Mouse (Mus musculus): ENCODE results near the gene Smtnl2.

The Smtnl2 gene

DNA sequence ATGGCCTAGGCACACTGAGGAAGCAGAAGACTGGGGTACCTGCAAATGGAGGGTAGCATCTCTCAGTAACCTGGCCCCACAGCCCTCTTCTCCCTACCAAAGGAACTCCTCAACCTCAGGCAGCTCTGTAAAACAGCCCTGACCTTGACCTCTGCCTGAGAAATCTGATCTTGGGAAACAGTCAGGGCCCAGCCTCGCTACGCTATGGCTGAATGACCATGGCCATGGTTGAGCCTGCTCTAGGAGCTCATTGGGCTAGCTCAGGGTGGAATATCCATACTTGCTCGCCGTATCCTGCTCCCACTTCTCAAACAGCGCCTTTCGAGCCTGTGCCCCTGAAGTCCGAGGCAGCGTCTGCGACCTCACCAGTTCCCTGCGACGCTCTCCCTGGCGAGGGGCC lies 10.4 kb downstream of the Smtnl2 start:
- DNase-seq (ENCODE audit: low read depth): no peak

DNA sequence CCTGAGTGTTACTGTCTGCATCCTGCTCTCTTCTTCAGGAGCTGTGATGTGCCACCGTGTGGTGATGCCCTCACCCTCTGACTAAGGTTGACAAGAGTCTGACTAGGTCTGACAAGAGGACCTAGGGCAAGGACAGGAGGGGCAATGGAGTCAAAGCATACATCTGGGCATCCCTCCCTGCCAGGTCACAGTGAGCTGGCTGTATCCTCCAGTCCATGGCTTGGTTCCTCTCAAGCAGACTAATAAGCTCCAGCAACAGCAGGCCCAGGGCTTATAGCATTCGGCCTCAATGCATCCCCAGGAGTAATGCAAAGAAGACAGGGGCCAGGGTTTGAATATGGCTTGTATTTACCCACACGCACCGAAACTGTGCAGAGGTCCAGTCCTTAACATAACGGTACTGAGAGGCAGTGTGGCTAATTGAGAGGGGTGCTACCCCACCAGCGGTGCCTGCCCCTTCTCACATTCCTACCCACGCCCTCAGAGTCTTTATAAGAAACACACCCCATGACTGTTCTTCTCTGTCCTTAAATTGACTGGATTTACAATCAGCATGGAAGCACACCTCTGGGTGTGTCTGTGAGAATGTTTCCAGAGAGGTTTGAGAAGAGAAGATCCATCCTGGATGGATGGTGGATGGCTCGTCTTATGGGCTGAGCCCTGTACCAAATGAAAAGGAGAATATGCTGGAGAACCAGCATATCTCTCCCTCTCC lies 13.5 kb downstream of the Smtnl2 start:
- DNase-seq (ENCODE audit: low read depth): no peak

DNA sequence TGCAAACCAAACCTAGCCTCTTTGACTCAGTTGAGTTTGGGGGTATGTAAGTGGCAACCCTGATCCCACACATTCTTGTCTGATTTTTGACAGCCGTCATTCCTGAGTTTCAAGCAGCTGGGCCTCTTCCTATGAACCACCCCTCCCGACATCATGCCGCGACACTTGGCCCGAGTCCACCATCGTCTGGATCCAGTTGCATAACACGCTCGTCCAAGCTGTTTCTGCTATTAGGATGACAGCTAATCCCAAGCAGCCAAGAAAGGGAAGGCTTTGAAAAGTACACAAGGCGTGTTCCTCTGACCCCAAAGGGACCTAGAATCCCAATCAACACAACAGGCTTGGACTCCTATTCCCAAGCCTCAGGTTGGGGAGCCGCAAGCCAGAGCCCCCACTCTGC lies 14.4 kb downstream of the Smtnl2 start:
- no peak for DNase-seq (ENCODE audit: low read depth)

DNA sequence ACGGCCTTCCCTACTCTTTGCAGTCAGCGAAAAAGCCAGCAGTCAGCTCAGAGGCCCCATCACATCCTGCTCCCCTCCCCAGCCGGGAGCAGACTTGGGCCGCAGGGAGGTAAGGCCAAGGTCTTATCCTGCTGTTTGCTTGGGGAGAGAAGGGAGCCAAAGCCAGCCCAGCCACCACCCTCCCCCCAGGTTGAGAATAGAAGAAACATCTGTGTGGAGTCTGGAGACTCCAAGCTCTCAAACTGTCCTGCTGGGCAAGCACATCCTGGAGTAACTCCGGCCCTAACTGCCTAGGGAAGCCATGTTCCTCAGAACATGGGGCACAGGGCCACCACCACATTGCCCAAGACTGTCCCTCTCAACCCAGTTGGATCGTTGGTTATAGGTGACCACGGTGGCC lies 14.9 kb downstream of the Smtnl2 start:
- no peak for DNase-seq (ENCODE audit: low read depth)

DNA sequence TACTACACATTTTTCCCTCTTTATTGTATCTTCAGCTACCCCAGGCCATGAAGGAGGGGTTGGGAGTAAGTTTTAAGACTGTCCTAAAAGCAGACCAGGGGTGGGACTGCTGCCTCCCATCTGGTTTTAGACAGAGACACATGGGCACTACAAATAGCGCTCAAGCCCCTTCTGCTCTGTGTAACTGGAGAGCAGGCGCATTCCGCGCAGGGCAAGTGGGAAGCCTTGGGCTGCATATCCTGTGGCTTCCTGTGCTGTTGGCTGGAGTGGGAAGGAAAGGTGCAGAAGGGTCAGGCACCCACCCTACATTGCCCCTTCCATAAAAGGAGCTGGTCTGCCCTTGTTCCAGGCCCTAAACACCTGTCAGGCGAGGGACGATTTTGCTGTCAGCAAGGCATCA lies 15.9 kb downstream of the Smtnl2 start:
- DNase-seq (ENCODE audit: low read depth): no peak

DNA sequence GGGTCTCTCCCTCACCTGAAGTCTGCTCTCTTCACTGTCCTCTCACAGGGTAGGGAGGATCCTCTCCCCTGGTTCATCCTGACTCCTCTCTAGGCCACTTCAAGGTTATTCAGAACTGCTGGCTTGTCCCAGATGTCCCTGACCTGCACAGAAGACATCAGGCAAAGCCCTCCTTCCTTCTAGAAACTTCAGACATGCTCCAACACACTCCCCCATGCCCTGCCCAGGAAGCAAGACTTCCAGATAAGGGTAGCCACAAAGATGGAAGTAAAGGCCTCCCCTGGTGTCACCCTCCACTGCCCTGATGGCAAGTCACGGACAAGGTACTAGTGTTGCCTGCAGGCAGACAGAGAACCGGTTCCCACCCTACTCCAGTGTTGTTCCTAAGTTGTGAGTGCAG lies 16.8 kb downstream of the Smtnl2 start:
- no peak for DNase-seq (ENCODE audit: low read depth)

DNA sequence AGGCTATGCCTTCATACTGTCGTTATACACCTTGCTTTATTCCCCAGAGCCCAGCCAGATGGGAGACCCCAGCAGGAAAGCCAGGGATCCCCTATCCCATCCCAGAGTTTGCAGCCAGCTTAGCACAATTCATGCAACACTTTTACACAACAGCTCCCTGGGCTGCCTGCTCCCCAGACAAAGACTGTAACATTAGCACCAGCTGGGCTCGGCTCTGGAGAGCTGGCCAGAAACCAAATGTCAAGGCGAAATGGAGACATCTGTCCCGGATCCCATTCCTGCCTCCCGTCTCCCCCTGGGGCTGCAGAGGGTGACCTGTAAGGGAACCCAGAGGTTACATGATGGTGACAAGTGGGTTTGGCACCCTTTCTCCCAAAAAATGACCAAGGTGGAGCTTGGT lies 17.8 kb downstream of the Smtnl2 start:
- DNase-seq (ENCODE audit: low read depth): no peak

DNA sequence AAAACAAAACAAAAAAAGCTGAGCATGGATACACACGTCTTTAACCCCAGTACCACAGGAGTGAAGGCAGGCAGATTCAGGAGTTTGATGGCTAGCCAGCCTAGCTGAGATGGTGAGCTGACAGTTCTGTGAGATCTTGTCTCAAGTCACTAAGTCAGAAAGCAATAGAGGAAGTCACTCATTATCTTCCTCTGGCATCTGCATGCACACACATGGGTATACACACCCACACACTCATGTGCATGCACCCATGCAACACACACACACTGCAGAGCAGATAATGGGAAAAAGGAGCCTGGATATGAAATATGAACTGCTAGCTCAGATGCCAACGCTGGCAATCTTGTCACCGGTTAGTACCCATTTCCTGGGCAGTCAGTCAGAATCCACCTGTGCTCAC lies 18.3 kb downstream of the Smtnl2 start:
- no peak for DNase-seq (ENCODE audit: low read depth)

DNA sequence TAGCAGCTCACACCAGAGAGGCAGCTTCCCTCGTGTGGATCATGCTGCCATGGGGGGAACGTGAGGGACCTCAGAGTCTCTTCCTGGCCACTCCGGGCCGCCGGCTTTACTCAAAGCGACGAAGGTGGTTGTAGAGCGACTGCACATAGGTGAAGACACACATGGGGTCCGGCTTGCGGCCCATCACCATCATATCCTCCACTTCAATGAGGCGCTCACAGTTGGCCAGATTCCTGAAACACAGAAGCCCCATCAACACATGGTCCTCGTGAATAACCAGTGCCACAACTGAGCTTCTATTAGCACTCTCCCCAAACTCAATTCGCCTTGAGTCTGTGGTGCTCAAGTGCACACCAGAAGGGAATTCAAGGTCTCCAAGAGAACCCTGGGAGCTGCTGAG lies 20.3 kb downstream of the Smtnl2 start:
- DNase-seq (ENCODE audit: low read depth): no peak

DNA sequence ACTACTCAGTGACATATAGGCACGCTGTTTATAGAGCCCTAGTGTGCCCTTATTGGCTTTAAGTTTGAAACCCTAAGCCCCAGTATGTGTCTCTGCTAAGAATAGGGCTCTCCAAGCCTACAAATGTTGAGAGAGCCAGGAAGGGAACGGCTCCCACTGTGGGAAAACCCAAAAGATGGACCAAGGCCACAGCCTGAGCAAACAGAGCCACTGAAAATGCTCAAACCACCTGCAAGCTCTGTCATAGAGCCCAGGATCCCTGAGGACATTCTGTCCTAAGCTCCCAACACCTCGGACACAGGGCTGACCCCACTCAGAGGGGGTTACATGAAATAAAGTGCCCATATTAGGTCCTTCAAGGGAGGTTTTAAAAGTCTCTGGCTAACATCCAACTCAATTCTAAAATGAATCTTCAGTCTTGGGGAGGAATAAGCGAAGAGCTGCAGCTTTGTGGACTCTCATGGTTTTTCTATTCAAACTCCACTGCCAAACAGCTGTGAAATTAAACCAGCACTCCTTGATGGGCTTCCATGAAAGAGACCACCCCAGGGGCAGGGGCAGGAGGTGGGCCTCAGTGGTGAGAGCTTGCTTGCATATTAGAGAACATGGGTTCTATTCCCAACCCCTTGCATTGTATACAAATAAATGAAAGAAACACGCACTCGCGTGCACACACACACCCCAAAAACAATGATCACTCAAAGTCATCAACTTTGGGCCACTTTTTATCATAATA lies 21.9 kb downstream of the Smtnl2 start:
- no peak for DNase-seq (ENCODE audit: low read depth)

DNA sequence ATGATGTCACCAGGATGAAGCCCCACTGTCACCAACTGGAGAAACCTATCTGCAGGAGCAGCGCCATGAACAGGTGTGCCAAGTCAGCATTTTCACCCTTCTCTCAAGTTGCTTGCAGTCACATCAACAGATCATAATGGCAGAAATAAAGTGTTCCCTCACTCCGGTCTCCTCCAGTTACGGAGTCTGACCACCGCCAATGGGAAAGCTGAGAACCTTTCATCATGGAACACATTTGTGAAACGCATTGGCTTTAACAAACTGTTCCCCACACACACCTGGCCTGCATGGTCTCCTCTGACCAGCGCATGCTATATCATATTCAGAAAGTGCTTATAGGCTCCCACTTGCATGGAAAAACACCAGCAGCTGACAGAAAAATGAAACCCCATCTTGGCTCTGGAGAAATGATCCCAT lies 23.4 kb downstream of the Smtnl2 start:
- DNase-seq (ENCODE audit: low read depth): no peak

DNA sequence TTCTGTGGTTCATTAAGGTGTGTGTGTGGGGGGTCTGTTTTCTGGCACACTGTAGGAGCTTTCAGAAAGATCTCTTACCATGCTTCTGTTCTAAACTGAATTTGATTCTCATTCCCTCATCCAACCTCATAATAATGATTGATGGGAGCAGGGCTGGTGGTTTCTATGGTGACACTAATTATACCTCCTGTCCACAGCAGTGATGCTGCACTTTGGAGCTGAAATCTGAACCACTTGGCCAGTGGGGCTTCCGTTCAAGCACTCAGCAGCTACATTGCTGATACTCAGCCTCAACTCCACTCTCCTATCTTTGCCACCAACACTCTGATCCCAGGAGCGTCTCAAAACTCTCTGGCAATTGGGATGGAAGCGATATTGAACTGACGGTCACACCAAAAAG lies 32.2 kb downstream of the Smtnl2 start:
- no peak for DNase-seq (ENCODE audit: low read depth)

DNA sequence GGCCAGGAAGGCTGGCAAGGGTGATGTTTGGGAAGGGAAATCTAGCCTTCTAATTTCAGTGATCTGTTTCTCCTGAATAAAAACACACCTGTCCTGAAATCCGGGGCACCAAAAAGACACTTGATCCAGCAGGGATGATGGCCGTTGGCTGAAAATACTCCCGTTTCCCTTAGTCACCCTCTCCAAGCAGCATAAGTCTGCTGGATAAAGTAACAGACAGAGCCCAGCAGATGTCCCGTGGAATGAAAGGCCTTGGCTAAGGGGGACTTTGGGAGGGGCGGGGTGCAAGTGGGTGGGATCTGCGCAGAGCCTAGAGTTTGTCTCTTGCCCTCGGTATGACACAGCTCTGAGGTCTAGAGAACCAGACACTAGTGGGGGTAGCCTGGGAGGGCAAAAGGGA lies 33.3 kb downstream of the Smtnl2 start:
- DNase-seq (ENCODE audit: low read depth): no peak

DNA sequence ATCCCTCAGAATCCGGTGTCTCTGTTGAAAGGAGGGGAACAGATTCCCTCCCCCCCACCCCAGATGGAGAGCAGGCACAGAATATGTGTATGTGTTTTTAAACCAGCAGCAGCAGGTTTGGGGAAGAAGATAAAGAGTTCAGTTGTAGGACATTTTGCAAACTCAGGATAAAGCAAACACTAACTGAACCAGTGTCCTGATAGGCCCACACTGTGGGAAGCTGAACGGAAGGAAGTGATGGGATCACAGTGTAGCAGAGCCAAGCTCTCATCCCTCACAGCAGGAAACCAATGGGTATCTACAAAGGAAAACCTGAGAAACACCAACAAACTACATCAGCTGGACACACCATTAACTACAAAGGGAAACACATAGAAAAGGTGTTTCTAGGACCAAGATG lies 35.0 kb downstream of the Smtnl2 start:
- no peak for DNase-seq (ENCODE audit: low read depth)

DNA sequence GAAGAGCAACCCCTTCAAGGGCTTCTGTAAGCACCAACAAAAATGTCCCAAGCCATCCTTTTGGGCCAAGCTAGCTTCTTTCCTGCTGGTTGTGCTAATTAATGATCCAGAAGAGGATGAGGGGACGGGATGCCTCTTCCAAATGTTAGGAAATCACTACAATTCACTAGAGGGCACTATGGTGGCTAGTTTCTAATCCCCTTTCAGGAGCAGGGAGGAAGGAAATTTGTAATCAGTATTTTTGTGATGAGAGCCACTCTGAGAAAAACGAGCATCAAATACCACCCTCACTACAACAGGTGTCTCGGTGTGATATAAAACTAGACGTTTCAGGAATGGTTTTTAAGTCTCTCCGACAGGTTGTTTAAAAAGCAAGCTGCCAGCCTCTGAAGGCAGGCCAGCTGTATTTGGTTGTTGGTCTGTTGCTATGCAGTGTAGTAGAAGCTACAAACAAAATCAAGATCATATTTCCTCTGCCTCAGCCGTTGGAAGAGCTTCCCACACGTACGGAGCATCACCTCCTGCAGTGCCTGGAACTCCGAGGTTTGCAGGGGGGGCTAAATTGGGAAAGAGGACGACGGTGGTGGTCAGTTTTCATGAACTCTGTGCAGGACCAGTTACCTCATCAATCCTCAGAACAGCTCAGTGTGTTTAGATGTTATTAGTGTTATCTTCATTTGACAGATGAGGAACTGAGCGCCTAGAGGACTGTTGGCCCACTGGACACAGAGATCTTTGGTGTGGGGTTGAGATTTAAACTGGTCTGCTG lies 41.4 kb downstream of the Smtnl2 start:
- no peak for DNase-seq (ENCODE audit: low read depth)

DNA sequence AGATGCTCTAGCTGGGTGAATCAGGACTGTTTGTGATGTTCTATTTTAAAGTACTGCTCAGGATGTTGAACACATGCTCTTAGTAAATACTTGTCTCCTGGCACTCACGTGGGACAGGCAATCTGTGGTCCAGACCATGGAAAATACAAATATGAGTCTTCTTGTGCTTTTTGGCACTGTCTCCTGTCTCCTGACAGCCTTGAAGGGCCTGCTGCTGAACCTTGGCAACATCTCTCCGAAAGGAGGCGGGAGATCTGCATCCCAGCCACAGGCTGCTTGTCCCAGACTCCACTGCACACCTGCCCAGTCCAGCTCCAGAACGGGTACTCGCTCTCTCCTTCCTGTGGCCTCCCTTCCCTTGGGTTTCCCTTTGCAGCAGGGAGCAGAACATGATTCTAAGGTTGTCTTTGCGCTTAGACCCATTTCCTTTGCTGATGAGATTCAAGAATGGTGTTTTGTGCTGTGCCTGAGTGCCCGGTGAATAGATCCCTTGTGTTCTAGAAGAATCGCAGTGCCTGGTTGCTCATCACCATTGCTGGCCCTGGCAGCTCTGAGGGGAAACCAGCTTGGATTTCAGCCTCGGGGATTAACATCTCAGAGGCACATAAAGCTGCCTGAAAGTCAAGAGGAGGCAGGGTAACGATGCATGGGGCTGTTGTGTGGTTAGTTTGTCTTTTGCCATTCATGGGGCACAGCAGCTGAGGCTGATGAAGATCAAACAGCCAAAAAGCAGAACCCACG lies 43.4 kb downstream of the Smtnl2 start:
- DNase-seq (ENCODE audit: low read depth): no peak

DNA sequence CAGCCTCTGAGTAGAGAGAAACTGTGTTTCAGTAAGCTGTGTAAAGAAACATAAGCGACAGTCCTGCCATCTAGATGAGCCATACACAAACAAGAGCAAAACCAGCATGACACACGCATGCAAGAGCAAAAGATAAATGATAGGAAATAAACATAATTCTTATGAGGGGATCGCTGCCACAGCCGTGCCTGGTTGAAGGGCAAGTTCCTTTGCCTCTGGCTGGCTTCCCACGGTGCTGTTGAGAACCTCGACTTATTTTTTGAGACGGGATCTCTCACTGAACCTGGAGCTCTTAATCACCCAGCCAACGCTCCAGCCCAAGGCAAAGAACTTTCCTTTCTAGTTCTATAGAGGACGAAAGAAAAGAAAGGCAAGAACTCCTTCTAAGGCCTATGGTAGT lies 45.4 kb downstream of the Smtnl2 start:
- no peak for DNase-seq (ENCODE audit: low read depth)

DNA sequence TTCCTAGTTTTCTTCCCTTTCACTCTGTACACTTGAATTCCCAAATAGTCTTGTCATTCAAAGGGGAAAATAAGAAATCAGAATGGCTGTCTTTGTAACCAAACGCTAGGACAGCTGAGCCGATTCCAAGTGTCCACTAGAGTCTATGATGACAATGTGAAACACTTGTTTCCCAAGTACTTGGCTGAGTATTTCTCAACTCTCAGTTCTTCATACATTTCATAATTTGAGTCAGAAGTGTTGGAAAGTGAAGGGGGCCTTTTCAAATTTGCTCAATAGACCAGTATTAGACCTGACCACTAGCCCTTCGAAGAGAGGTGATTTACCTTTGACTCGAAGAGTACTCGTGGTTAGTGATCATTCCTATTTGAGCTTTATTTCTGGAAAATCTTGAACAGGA lies 47.0 kb downstream of the Smtnl2 start:
- DNase-seq (ENCODE audit: low read depth): no peak

DNA sequence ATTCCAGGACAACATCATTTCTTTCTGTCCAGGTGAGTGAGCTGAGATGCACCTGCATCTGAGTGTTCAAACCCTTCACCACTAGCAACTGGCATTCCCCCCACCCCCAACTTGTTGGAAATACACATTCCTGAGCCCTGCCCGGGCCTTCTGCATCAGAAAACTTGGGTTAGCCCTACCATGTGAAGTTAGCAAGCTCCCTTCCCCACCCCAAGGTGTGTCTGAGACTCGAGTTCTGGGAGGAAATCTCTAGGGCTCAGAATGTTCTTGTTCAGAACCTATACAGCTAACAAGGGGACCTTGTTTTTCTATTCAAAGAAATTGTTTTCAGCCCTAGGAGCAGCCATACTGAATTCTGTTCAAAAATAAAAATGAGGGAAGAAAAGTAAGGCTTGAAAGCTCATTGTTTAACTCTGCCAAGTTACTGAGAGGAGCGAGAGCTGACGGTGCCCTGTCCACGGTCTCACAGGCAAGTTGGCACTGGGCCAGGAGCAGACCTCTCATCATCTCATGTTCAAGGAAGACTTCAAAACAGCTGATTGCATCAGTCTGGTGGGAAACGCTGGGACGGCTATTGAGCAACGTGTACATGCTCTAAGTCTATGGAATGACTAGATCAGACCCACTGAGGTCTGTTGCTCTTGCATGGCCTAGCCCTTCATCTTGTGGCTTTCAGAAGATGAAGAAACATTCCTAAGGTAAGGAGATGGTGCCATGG lies 47.8 kb downstream of the Smtnl2 start:
- DNase-seq (ENCODE audit: low read depth): no peak

DNA sequence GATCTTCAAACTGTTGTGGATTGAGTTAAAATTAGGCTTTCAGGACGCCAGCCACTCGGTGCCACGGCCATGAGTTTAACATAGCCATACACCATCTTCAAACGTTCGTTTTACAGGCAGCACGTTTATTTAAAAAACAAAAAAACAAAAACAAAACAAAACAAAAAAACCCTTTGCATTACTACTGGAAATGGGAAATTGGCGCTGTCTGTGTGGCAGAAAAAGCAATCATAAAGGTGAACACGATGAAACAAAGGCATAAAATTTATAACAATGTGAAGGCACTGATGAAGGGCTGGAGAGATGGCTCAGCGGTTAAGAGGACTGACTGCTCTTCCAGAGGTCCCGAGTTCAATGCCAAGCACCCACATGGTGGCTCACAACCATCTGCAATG lies 49.2 kb downstream of the Smtnl2 start, which contains the start of gene Tekt1:
Gene Tekt1 (minus strand): TSS at position 96 of the 395 bp plus-strand sequence.
- DNase-seq (ENCODE audit: low read depth): no peak
